Mouse (Mus musculus) layer of hippocampus, postnatal 25 days (tissue): Measurements from ENCODE around the gene Chrnb4. TPM values are rescaled to one million over a fixed set of nuclear protein-coding genes. Genes with fewer than 3 reads are reported as not detected.

Source experiments
- DNase-seq, 2 experiments: peaks; one replicate each; pipeline ENCODE4 v3.0.0; 2022; ENCODE audit warnings: mixed read lengths in 2 of 2, low spot score in 1 of 2; ENCODE audit errors: extremely low spot score in 1 of 2
- total RNA-seq, 2 experiments: library from RNA; stranded (reverse); gene quantifications; 2 replicates each; pipeline ENCODE4 v1.2.3; 2021

Chrnb4 gene
- total RNA-seq = under 1 TPM in 1 of 2 experiments, not detected in 1; 0.20 TPM

GRCm38 (mm10) chr9:55048211-55048880, at the start of gene Chrnb4:
Chrnb4 (minus strand) TSS chr9:55048779.
- no peak for DNase-seq

- DNase-seq = no peak
Observed at GRCm38 (mm10) chr9:55096870-55097269, 48.3 kb upstream of the Chrnb4 start.

GRCm38 (mm10) chr9:55096033-55096432, 47.5 kb upstream of the Chrnb4 start:
- no peak for DNase-seq

GRCm38 (mm10) chr9:55090141-55090540, 41.6 kb upstream of the Chrnb4 start:
- DNase-seq = no peak

- DNase-seq = no peak
Observed at GRCm38 (mm10) chr9:55089226-55089625, 40.6 kb upstream of the Chrnb4 start.

- no peak for DNase-seq
Observed at GRCm38 (mm10) chr9:55083154-55083913, 34.8 kb upstream of the Chrnb4 start.

GRCm38 (mm10) chr9:55067965-55068265, 19.3 kb upstream of the Chrnb4 start:
- no peak for DNase-seq

GRCm38 (mm10) chr9:55067260-55067964, 18.8 kb upstream of the Chrnb4 start:
- DNase-seq = no peak

GRCm38 (mm10) chr9:55065241-55065640, 16.7 kb upstream of the Chrnb4 start:
- no peak for DNase-seq

- no peak for DNase-seq
Observed at GRCm38 (mm10) chr9:55058067-55058466, 9.5 kb upstream of the Chrnb4 start.

- DNase-seq = no peak
Observed at GRCm38 (mm10) chr9:55055386-55055930, 6.9 kb upstream of the Chrnb4 start.

- DNase-seq = no peak
Observed at GRCm38 (mm10) chr9:55046764-55047163, 1.8 kb downstream of the Chrnb4 start.

GRCm38 (mm10) chr9:55045001-55045400, 3.6 kb downstream of the Chrnb4 start:
- no peak for DNase-seq

GRCm38 (mm10) chr9:55043688-55044087, 4.9 kb downstream of the Chrnb4 start:
- no peak for DNase-seq

GRCm38 (mm10) chr9:55041389-55041788, 7.2 kb downstream of the Chrnb4 start:
- no peak for DNase-seq

- DNase-seq = no peak
Observed at GRCm38 (mm10) chr9:55039983-55040382, 8.6 kb downstream of the Chrnb4 start.

- DNase-seq = no peak
Observed at GRCm38 (mm10) chr9:55038948-55039347, 9.6 kb downstream of the Chrnb4 start.

GRCm38 (mm10) chr9:55031435-55032167, 17.0 kb downstream of the Chrnb4 start:
- no peak for DNase-seq

GRCm38 (mm10) chr9:55026275-55026663, 22.3 kb downstream of the Chrnb4 start, which contains the start of gene Chrna3:
Chrna3 (minus strand) TSS chr9:55026562.
- DNase-seq = no peak

GRCm38 (mm10) chr9:55025534-55026274, 22.9 kb downstream of the Chrnb4 start:
- DNase-seq = no peak
